Mouse (Mus musculus): ENCODE results near the gene Saysd1.

Saysd1 gene

GRCm38 (mm10) chr14:20162686-20163085 lies 24.4 kb upstream of the Saysd1 start:
- no peak for DNase-seq (ENCODE audit: low spot score)

- DNase-seq (ENCODE audit: low spot score), result no peak
These were observed 20.7 kb upstream of the Saysd1 start for GRCm38 (mm10) chr14:20158727-20159681.

DNA sequence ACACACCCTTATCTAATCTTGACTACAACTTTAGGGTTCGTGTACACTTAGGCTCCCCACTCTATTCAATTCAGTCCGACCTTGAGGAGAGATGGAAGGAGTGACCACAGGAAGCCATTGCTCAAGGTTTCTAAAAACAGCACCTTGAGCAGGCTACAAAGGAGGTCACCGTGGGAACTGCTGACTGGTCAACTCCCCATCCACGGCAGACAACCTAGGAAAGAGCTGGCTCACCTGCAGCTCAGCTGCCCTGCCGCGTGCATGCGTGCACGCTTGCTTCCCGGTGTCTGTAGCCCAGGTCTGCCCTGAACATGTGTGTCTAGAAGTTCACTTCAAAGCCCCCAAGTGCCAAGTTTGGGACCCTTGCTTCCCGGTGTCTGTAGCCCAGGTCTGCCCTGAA lies 19.3 kb upstream of the Saysd1 start:
- DNase-seq (ENCODE audit: low spot score), result no peak

DNA sequence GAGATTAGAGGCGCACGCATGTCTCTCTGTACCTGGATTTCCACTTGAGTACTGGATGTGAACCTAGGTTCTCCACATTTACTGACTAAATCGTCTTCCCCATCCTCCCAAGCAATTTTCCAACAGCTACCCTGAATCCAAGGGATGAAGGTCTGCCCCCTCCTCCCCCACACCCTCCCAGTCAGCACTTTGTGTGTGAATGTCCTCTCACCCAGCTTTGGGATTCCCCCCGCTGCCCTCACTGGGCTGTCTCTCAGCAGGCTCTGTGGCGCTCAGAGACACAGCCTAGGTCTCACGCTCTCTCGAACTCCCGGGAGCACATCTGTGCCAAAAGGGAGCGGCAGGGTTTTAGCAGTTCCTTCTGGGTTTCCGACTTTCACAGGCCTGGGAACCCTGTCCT lies 17.4 kb upstream of the Saysd1 start:
- no peak for DNase-seq (ENCODE audit: low spot score)

GRCm38 (mm10) chr14:20154937-20155336 lies 16.6 kb upstream of the Saysd1 start:
- no peak for DNase-seq (ENCODE audit: low spot score)

- no peak for DNase-seq (ENCODE audit: low spot score)
These were observed 15.9 kb upstream of the Saysd1 start for GRCm38 (mm10) chr14:20154245-20154644.

- DNase-seq (ENCODE audit: low spot score), result no peak
These were observed 11.1 kb upstream of the Saysd1 start for GRCm38 (mm10) chr14:20149127-20150080.

DNA sequence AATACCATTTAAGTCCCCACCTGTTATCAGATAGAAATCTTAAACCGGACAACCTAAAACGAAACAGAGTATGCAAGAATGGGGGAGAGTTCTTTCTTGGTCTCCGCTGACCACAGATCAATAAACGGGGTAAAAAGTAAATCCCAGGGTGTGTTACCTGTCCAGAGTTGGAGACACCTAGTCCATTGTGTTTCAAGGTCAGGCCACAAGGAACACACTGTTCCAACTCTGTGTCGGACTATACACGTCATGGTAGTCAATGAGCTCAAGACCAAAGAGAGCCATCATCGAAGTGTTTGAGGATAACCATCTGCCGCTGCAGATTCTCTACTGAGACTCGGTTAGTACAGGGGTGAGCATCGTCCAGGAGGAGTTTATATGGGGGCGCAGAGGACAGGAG lies 10.2 kb upstream of the Saysd1 start:
- no peak for DNase-seq (ENCODE audit: low spot score)

GRCm38 (mm10) chr14:20147854-20148253 lies 9.5 kb upstream of the Saysd1 start:
- no peak for DNase-seq (ENCODE audit: low spot score)

- no peak for DNase-seq (ENCODE audit: low spot score)
These were observed 5.8 kb upstream of the Saysd1 start for GRCm38 (mm10) chr14:20144093-20144492.

DNA sequence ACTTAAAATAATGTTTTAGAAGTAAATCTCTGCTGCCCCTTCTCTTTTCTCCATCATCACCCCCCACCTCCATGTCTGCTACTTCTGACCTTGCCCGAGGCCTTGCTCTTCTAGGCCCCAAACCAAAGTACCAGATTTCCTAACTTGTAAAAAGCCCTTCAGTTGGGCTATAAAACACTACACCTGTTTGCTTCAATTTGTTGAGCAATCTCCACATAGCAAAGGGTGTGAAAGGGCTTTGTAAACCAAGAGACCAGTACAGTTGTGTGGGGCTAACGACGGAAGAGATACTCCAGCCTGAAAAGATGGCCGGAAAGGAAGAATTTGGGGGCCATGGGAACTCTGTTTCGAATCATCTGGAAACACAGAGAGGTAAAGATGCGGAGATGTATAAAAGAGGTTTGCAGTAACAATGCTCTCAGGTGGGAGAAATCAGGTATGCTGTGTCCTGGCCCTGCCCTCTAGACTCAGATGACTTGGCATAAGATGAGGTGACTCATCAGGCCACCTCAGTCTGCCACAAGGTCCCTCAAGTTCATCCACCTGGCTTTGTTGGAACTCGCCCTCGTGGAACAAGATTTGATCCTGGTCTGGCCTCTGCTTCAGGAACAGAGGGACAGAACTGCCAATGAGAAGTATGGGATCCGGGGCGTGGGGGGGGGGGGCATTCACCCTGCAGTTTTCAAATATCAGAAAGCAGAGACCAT lies 3.2 kb downstream of the Saysd1 start:
- DNase-seq (ENCODE audit: low spot score), result no peak

DNA sequence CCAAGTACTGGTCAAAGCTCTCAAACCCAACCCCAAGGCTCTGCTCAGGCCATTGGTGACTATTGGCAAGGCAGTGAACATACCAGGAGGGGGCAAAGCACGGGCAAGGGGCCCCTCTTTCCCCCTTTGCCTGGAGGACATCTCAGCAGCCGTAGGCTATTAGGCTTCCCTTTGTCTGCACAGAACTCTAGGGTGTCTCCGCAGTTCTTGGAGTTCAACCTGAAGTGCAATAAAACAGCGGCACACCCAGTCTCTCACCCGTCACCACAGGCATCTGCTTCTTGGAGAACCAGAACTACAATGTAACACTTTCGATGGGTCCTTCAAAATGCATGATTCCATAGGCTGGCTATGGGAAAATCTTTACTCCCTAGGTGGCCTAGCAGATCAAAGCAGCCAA lies 10.2 kb downstream of the Saysd1 start:
- DNase-seq (ENCODE audit: low spot score), result no peak

GRCm38 (mm10) chr14:20127406-20128087 lies 10.8 kb downstream of the Saysd1 start:
- DNase-seq (ENCODE audit: low spot score), result no peak

DNA sequence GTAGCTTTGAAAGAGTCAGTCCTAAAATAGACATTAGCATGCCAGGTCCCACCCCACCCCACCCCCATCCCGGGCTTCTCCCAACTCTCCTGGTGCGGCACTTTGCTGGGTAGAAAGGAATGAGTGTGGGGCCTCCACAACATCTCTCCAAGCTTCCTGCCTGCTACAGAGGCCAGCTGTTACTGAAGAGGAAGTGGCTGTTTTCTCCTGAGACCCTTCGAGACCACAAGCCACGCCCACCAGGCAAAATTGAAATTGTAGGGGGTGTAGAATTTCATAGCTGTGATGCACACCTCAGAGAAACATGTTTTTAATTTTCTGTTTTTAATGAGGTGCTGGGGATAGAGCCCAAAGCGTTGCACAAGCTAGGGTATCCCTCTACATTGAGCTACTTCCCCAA lies 17.5 kb downstream of the Saysd1 start:
- no peak for DNase-seq (ENCODE audit: low spot score)

DNA sequence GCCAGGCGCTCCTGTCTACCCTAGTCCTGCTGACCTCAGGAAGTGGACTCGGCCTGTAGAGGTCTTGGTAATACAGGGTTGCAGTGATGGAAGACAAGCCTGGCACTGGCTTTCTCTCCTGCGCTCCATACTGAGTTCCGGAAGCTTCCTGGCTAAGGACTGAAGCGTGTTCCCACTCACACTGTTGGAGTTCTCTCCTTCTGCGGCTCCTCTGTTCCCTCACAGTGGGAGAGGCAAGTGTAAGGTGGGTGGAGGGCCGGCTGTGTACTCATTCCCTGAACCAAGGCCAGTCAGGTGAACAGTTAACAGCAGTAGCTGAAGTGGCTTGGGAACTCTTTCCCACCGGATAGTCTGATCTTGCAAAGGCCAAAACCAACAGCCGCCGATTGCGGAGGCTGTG lies 18.3 kb downstream of the Saysd1 start:
- DNase-seq (ENCODE audit: low spot score), result no peak

GRCm38 (mm10) chr14:20116149-20116605 lies 22.2 kb downstream of the Saysd1 start:
- no peak for DNase-seq (ENCODE audit: low spot score)

DNA sequence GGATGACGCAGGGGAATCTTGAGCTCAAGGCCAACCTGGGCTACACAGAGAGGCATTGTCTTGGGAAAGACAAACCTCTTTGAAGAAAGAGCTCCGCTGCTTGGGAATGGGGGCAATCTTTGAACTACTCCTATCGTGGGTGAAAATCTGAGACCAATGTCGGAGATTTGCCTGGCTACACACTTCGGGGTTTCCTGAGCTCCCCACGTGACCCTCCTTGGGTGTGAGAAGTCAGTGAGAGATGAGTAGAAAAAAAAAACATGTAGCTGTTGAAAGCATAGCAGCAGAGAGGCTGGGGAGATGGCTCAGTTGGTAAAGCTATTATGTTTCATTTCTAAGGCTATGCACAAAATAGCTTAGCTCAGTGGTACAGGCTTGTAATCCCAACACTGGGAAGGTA lies 23.4 kb downstream of the Saysd1 start:
- no peak for DNase-seq (ENCODE audit: low spot score)

DNA sequence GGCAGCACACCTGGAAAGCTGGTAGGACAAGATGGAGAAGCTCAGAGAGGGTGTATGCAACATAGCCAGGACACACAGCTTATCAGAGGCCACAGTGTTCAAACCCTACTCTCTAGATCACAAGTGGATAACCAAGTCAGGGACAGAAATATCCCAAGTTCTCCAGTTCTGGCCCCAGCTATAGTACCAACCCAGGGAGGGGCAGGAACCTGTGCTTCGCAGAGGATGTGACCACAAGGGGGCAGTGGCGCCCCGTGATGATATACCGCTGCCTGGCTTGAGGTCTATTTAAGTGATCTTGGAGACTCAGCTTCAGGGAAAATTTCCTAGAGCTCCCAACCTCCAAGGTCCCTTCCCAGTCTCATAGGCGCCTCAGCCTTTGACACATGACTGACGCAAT lies 24.4 kb downstream of the Saysd1 start:
- DNase-seq (ENCODE audit: low spot score), result peak; percentile 80

- no peak for DNase-seq (ENCODE audit: low spot score)
These were observed 25.0 kb downstream of the Saysd1 start for GRCm38 (mm10) chr14:20113189-20113961.

- no peak for DNase-seq (ENCODE audit: low spot score)
These were observed 26.1 kb downstream of the Saysd1 start for GRCm38 (mm10) chr14:20112218-20112617.

DNA sequence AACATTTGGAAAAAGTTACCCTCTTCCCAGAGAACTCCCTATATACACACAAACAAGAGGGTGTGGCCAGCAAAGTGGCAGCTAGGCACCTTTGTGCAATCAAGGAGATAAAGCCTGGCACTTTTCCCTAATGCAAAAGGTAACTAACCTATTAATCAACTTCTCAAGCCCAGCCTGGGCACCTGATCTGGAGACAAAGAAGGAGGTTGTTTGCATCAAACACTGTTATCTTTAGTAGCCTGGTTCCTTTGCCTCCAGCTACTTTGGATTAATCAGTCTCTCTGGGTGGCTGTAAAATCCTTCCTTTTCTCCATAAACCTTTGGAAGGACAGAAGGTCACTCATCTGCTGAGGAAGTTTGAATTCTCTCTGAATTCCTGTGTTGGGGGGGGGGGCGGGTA lies 27.4 kb downstream of the Saysd1 start:
- DNase-seq (ENCODE audit: low spot score), result no peak

All from ovary, postnatal 10 days (tissue).